Mouse (Mus musculus) frontal cortex, postnatal 14 days (tissue): ENCODE data around the gene Fas.

Experiments
- DNase-seq, 2 experiments: peaks; one replicate each; pipeline ENCODE4 v3.0.0; 2022; ENCODE audit warnings: low spot score in 2 of 2

Gene Fas

DNA sequence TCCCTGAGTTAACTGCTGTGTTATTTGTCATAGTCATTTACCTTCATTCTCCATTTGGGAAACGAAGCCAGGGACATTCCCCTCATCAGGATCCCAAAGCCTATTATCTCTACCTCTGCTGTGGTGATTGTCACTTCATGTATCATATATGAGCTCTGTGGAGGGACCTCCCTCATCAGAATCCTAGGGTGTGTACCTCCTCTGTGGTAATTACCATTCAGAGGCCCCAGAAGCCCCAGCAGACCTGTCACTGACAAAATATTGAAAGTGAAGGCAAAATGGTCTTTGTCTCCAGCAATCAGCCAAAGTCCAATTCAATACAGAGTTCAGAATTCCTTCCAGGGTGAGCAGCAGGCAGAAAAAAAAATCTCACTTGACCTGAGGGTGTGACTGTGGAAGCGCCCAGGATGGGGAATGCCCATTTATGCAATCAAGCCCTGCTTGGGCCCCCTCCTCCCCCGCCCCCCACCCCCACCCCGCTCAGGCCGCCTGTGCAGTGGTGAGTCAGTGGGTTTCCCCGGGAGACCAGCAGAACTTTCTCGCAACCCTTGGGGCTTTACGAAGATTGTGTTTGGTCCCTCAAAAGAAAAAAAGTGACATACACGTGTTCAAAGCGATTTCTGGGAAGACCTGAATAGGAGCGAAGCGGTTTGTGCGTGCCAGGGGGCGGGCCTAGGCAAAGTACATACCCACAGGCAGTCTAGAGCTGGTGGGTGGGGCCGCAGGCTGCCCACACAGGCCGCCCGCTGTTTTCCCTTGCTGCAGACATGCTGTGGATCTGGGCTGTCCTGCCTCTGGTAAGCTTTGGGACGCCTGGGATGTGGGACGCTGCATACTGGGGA lies at the start of gene Fas:
Fas (plus strand) TSS at position 719 of the 842 bp plus-strand sequence.
- DNase-seq: peak; percentile 8 to 12

DNA sequence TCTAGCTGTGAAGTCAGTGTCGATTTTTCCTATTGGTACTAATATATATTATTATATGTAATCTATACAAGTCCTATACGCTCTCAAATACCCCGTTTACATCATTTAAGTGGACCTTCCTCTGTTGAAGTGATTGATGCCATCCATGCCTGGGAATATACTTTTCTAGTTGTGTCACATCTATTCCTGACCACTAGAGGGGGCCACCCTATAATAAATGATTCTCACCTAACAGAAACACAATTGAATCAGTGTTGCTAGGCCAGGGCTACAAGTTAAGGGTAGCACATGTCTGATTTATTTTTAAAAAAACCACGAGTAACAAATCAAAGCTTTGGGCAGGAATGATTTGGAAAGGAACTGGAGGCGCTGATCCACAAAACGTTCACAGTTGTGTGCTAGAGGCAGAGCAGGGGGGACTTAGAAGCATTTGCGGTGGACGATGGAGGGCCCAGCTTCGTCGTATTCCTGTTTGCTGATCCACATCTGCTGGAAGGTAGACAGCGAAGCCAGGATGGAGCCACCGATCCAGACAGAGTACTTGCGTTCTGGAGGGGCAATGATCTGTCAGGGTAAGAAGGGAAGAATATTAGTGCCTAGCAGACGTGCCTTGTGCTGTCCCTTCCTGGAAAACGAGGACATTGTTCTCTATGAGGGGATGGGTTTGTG lies 49.1 kb upstream of the Fas start:
- DNase-seq: no peak

DNA sequence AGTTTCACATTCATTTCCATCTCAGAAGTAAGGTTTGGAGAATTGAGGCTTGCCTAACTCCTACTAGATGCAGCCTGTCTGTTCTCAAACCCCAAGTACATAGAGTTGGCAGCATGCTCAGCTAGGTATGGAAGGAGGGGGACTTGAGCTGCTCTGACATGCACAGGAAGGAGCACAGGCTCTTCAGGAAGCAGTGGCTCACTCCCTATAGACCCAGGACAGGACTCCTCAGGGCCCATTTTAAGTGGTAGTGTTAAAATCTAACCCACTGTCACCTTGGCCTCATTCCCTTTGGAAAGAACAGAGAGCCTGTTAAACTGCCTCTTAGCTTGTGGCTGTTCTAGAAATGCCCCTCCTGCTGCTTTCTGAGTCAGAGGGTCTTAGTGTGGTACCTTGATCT lies 47.5 kb upstream of the Fas start:
- DNase-seq: no peak

DNA sequence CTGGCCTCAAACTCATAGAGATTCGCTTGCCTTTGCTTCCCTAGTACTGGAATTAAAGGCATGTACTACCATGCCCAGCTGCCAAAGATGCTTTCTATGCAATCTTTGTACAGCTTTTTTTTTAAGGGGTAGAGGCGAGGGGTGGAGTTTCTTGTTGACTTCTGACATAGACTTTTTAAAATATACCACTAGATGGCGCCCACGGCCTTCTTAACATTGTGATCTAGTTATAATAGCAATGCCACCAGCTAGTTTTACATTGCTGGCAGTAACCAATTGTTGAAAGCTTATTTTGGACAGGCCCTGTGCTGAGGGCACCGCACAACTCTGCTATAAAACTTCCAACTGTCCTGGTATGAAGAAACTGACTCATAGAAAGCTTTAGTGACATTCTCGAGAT lies 46.4 kb upstream of the Fas start:
- DNase-seq: no peak

GRCm38 (mm10) chr19:34248558-34248957 lies 41.9 kb upstream of the Fas start:
- no peak for DNase-seq

- DNase-seq: no peak
Measured at GRCm38 (mm10) chr19:34250621-34251020, 39.8 kb upstream of the Fas start.

GRCm38 (mm10) chr19:34251900-34252299 lies 38.6 kb upstream of the Fas start:
- DNase-seq: no peak

DNA sequence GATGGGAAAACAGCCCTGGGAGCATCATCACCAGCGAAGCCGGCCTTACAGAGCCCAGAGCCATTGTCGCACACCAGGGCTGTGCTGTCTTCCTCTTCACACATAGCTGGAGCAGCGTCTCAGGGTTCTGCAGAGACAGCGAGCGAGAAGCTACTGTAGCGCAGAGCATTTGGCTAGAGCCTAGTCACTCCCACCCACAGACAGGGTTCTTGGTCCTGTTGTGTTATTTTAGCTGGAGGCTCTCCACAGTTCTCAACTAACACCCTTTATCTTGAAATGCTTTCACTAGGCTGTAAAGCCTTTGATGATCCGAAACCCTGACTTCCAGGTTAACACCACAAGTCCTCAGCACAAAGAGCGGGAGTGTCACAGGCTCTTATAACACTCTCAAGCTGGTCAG lies 38.0 kb upstream of the Fas start:
- no peak for DNase-seq

DNA sequence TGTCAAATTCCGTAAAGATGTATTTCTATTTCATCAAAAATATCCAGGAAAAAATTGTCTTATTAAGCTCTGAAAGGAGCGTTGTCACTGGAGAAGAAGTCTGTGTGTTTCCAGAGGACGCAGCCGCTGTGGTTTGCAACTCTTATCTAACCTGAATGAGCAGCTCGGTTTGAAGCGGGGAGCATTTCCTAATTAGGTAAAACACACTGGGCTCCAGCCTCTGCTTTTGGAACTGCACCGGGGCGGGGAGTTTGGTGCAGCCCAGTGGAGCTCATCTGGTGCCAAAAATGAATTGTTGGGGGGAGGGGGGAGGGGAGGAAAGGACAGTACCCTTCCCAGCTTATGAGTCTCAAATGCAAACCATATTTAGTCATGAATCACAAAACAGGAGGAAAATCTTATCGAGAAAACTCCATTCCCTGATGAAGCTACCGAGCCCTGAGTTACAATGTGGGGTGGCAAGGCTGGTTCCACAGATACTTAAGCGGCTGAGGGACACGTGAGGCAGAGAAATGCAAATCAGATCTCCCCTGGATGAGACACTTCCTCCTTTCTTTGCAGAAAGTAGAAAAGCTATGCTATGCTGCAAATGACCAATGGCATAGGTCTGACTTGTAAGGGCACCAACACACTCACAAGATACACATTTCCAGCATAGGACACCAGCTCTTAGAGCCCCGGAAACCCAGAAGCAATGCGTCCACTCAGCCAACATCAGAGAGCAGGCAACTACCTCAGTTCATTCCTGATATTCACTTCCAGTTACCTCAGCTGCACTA lies 36.2 kb upstream of the Fas start:
- DNase-seq: no peak

GRCm38 (mm10) chr19:34254880-34255681 lies 35.4 kb upstream of the Fas start, which contains the start of gene Acta2:
Gene Acta2, minus strand, starts transcription at chr19:34255590.
- no peak for DNase-seq

DNA sequence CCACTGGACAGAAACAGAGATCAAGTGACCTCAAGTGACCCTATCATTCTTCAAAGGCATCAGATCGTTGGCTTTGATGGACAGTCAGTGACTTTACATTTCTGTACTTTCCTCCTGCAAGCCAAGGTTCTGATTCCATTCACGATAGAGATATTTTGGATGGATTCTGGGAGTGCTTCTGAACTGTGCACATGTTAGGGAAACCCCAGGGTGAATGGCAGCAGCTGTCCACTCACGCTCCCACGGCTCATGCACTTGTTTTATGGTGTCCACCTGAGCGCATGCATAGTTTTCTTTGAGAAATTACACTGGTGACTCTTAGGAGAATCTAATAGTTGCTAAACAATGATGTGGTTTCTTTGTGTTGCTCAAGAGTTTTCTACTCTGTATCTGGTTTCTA lies 34.3 kb upstream of the Fas start:
- DNase-seq: no peak

DNA sequence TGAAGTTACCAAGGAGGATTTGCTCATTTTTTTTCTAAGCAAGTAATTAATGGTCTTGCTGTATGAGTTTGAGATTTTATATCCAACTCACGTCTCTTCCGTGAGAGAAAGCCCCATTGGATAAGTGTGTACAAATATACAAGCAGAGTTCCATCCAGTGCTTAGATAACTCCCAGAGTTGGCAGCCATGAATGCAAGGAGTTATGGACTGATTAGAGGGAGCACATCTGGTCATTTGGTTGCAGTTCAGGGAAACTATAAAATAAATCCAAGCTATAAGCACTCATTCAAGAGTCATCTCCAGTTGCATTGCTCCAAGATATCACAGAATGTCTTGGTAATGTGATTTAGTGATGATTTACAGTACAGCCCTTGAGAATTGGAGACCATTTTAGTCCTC lies 33.5 kb upstream of the Fas start:
- DNase-seq: no peak

DNA sequence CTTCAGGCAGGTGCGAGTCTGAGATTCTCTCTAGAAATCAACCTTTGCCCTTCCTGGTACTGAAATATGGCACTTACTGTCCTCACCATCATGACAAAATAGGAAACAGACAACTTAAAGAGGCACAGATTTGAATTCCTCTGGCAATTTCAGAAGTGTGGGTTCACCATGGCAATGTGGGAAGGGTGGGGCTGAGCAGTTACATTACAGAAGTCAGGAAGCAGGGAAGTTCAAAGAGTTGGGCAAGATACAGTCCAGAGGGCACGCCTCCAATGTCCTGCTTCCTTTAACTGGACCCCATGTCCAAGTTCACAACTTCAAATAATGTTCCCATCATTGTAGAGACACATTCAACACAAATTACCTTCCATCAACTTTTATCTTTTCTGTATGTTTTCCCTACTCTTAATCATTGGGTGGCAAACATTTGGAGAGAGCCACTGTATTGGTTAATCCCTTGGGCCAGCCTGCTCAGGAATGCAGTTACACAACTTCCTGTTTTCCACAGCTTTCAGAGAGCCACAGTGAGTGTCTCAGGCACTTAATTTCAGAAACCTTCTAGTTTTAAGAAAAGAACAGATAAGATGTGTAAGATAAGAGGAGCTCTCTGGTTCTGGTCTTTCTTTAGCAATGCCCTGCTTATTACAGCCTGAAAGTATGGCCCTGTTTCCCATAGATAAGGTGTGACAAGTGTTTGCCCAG lies 28.0 kb upstream of the Fas start:
- no peak for DNase-seq

- DNase-seq: no peak
Measured at GRCm38 (mm10) chr19:34265604-34266193, 24.8 kb upstream of the Fas start.

GRCm38 (mm10) chr19:34268991-34269390 lies 21.5 kb upstream of the Fas start:
- DNase-seq: no peak

- no peak for DNase-seq
Measured at GRCm38 (mm10) chr19:34270106-34270726, 20.2 kb upstream of the Fas start.

DNA sequence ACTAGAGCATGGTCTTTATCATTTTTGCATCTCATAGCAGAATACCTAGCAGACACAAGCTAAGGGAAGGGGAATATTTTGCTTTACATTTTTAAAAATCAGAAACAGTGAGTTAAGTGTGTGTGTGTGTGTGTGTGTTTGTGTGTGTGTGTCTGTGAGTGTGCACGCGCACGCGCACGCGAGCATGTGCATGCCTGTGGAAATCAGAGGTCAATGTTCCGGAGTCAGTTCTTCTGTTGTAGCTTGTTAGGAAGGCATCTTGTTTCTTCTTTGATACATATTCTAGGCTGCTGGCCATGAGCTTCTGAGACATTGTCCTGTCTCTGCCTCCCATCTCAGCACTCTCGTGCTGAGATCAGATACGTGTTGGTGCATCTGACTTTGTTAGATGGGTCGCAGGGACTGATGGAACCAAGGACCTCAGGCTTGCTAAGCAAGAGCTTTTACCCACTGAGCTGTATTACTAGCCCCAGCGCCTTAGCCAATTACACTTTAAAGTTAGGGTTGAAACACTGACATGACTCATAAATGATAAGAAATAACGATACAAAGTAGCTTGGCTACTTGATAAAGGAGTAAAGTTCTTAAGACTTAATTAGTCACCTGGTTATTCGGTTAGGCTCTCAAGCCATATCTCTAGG lies 19.5 kb upstream of the Fas start:
- no peak for DNase-seq

DNA sequence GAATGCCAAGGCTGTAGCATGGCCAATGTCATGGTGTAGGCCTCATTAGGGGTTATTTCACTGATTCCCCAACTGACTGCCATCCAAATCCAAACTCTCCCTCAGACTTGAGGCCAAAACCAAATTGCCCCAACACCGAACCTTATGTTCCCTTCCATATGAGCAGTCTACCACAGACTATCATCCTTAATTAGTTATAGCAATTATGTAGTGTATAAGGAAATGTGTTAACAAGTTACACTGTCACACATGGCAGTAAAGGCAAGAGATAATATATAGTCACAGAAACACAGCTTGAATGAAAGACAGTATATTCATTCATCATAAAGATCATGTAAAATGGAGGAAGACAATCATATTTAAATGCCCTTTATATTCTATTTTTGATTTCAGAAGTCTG lies 17.4 kb upstream of the Fas start:
- no peak for DNase-seq

GRCm38 (mm10) chr19:34278078-34278477 lies 12.4 kb upstream of the Fas start:
- no peak for DNase-seq

DNA sequence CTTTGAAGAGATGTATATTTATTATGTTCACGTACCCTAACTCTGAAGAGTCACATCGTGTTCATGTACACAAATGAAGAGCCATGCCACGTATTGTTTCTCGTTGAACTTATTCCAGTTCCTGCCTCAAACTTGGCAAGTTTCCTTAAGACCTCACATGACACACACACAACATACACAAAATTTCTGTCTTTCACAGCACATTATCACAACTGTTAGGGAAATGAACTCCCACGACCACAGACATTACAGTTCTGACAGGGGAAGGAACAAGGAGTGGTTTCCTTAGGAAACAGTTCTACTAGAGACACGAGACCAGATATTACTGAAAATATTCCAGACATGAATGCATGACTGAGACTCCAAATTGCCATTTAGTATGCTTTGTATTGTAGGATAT lies 6.9 kb upstream of the Fas start:
- DNase-seq: no peak
